Mouse (Mus musculus) lung, postnatal 0 days (tissue): Measurements from ENCODE around the gene Npas3. TPM values are rescaled to one million over a fixed set of nuclear protein-coding genes. Genes with fewer than 3 reads are reported as not detected.

ENCODE experiments used
- ATAC-seq: fragments of 200-750 bp; cut with Nextera tagmentation; 2 replicates; pipeline ENCODE4 v1.8.0; 2017; ENCODE audit warnings: moderate library complexity
- DNase-seq: peaks from one replicate; pipeline ENCODE4 v3.0.0-alpha.2; 2016; ENCODE audit warnings: low spot score
- H3K27ac ChIP-seq: fragments of 300-500 bp; sonication (generic); 2 replicates; pipeline ENCODE4 v1.5.1; 2014; ENCODE audit warnings: antibody characterized with exemption, mild to moderate bottlenecking, low read length, mixed read lengths
- H3K27me3 ChIP-seq: fragments of 300-500 bp; sonication (generic); replicated peaks from 2 replicates; pipeline ENCODE4 v1.6.1; 2014; ENCODE audit warnings: low read length, mixed read lengths; ENCODE audit not compliant: insufficient read depth
- H3K36me3 ChIP-seq: fragments of 300-500 bp; sonication (generic); 2 replicates; pipeline ENCODE4 v1.6.1; 2014; ENCODE audit warnings: low read length, mixed read lengths; ENCODE audit not compliant: insufficient read depth
- H3K4me1 ChIP-seq: fragments of 300-500 bp; sonication (generic); 2 replicates; pipeline ENCODE4 v1.6.1; 2014; ENCODE audit warnings: antibody characterized with exemption, low read depth, low read length, mixed read lengths; ENCODE audit not compliant: insufficient read depth
- H3K4me2 ChIP-seq: fragments of 300-500 bp; sonication (generic); replicated peaks from 2 replicates; pipeline ENCODE4 v1.6.1; 2014; ENCODE audit warnings: low read depth, mild to moderate bottlenecking, low read length, moderate library complexity, mixed read lengths
- H3K4me3 ChIP-seq: fragments of 300-500 bp; sonication (generic); 2 replicates; pipeline ENCODE4 v1.5.1; 2014; ENCODE audit warnings: low read depth, low read length
- H3K9ac ChIP-seq: fragments of 300-500 bp; sonication (generic); replicated peaks from 2 replicates; pipeline ENCODE4 v1.6.1; 2014; ENCODE audit warnings: low read depth, mild to moderate bottlenecking
- H3K9me3 ChIP-seq: fragments of 300-500 bp; sonication (generic); 2 replicates; pipeline ENCODE4 v1.6.1; 2016; ENCODE audit warnings: low read length, mixed read lengths
- CTCF ChIP-seq: IDR thresholded peaks from 2 replicates; pipeline ENCODE4 v1.5.1; 2016; ENCODE audit warnings: antibody characterized with exemption, mild to moderate bottlenecking
- EP300 ChIP-seq: IDR thresholded peaks from 2 replicates; pipeline ENCODE4 v1.6.1; 2016; ENCODE audit warnings: antibody characterized with exemption, mild to moderate bottlenecking, control low read depth
- WGBS: fragments of 180-500 bp; shearing (Covaris S2); extraction: QIAGEN DNeasy Blood & Tissue Kit; methylation state at CpG from one replicate; pipeline ENCODE4 v1.1.7; 2014; 5-methylcytosine and 5-hydroxymethylcytosine counted together
- polyA plus RNA-seq: library from polyadenylated mRNA; unstranded; fragments of >200 nt; fragmentation: Nextera tagmentation; extraction: Ambion mirVana; gene quantifications from 2 replicates; pipeline ENCODE4 v1.2.1, GENCODE M21; 2015

Gene Npas3
- polyA plus RNA-seq, 1 experiment from 2014 or later = 0.17 TPM

- TF ChIP-seq EP300 (peak; percentile 47), CTCF (no peak)
- 0 out of 2 replicates have a peak, but pooled peaks cover 5% of the 10 kb centered on the region for H3K27me3 ChIP-seq
- H3K4me3 ChIP-seq = no peak overlapping the region
- H3K27ac ChIP-seq = no peak overlapping the region
- H3K9me3 ChIP-seq = no peaks in the 10 kb centered on the region
- peak; percentile 67 for DNase-seq
- no peaks in the 10 kb centered on the region for H3K4me1 ChIP-seq
- H3K4me2 ChIP-seq = no peak overlapping the region
- ATAC-seq = peak; percentile 76
- no peak overlapping the region for H3K9ac ChIP-seq
- no peaks in the 10 kb centered on the region for H3K36me3 ChIP-seq
Measured at GRCm38 (mm10) chr12:54015304-54015703, 766.8 kb downstream of the Npas3 start.

- Histone ChIP-seq H3K4me1 (no peaks in the 10 kb centered on the region), H3K4me3 (no peak overlapping the region), H3K36me3 (no peaks in the 10 kb centered on the region), H3K4me2 (no peak overlapping the region), H3K27ac (no peak overlapping the region), H3K9me3 (no peaks in the 10 kb centered on the region), H3K27me3 (0 out of 2 replicates have a peak, but pooled peaks cover 12% of the 10 kb centered on the region), H3K9ac (no peak overlapping the region)
- ATAC-seq (no peak), DNase-seq (no peak)
- 85% methylated on average over 8 of the region's 8 CpGs for WGBS
- no peak for TF ChIP-seq CTCF
- TF ChIP-seq EP300 = no peak
Measured at GRCm38 (mm10) chr12:54017949-54018348, 769.5 kb downstream of the Npas3 start.

GRCm38 (mm10) chr12:54019979-54020378 is 771.5 kb downstream of the Npas3 start:
- Histone ChIP-seq H3K4me2 (no peak overlapping the region), H3K27me3 (0 out of 2 replicates have a peak, but pooled peaks cover 12% of the 10 kb centered on the region), H3K9ac (no peak overlapping the region), H3K4me3 (no peak overlapping the region), H3K4me1 (no peaks in the 10 kb centered on the region), H3K9me3 (no peaks in the 10 kb centered on the region), H3K27ac (no peak overlapping the region), H3K36me3 (no peaks in the 10 kb centered on the region)
- ATAC-seq (no peak), DNase-seq (no peak)
- 94% methylated on average over 8 of the region's 8 CpGs for WGBS
- TF ChIP-seq EP300 (no peak), CTCF (no peak)

GRCm38 (mm10) chr12:54034666-54035346 is 786.3 kb downstream of the Npas3 start:
- Histone ChIP-seq H3K4me1 (no peaks in the 10 kb centered on the region), H3K27me3 (no peaks in the 10 kb centered on the region), H3K36me3 (no peaks in the 10 kb centered on the region), H3K9ac (no peak overlapping the region), H3K27ac (no peak overlapping the region), H3K9me3 (no peaks in the 10 kb centered on the region; the same call in 1 of the 2 replicates), H3K4me3 (no peak overlapping the region), H3K4me2 (no peak overlapping the region)
- DNase-seq (no peak), ATAC-seq (no peak)
- 34% methylated on average over 8 of the region's 8 CpGs for WGBS
- TF ChIP-seq CTCF (no peak), EP300 (no peak)

GRCm38 (mm10) chr12:54037602-54038001 is 789.1 kb downstream of the Npas3 start:
- DNase-seq (no peak), ATAC-seq (no peak)
- Histone ChIP-seq H3K36me3 (no peaks in the 10 kb centered on the region), H3K4me2 (no peak overlapping the region), H3K27ac (no peak overlapping the region), H3K27me3 (no peaks in the 10 kb centered on the region), H3K4me1 (no peaks in the 10 kb centered on the region), H3K9me3 (no peaks in the 10 kb centered on the region; the same call in 1 of the 2 replicates), H3K4me3 (no peak overlapping the region), H3K9ac (no peak overlapping the region)
- TF ChIP-seq EP300 (no peak), CTCF (no peak)
- WGBS = 92% methylated on average over 3 of the region's 3 CpGs

GRCm38 (mm10) chr12:54042996-54043544 is 794.6 kb downstream of the Npas3 start:
- Histone ChIP-seq H3K4me2 (no peak overlapping the region), H3K36me3 (no peaks in the 10 kb centered on the region), H3K4me3 (no peak overlapping the region), H3K27me3 (no peaks in the 10 kb centered on the region), H3K4me1 (no peaks in the 10 kb centered on the region), H3K9ac (no peak overlapping the region), H3K27ac (no peak overlapping the region), H3K9me3 (no peaks in the 10 kb centered on the region; the same call in 1 of the 2 replicates)
- DNase-seq (no peak), ATAC-seq (no peak)
- no peak for TF ChIP-seq EP300
- no peak for TF ChIP-seq CTCF
- WGBS = 36% methylated on average over 9 of the region's 9 CpGs
